Mouse (Mus musculus) neural tube, embryonic 13.5 days (tissue): ENCODE results near the gene Gm5134. TPM values are rescaled to one million over a fixed set of nuclear protein-coding genes. Genes with fewer than 3 reads are reported as not detected.

Experiments
- ATAC-seq: fragments of 200-750 bp; cut with Nextera tagmentation; 2 replicates; pipeline ENCODE4 v1.8.0; 2017; ENCODE audit warnings: low read depth, mild to moderate bottlenecking, moderate TSS enrichment, moderate library complexity
- H3K27ac ChIP-seq: fragments of 300-500 bp; sonication (generic); replicated peaks from 2 replicates; pipeline ENCODE4 v1.5.1; 2015; ENCODE audit warnings: moderate library complexity, mild to moderate bottlenecking, inconsistent platforms
- H3K27me3 ChIP-seq: fragments of 300-500 bp; sonication (generic); 2 replicates; pipeline ENCODE4 v1.6.1; 2015; ENCODE audit warnings: mild to moderate bottlenecking, inconsistent platforms
- H3K36me3 ChIP-seq: fragments of 300-500 bp; sonication (generic); 2 replicates; pipeline ENCODE4 v1.6.1; 2015; ENCODE audit warnings: mild to moderate bottlenecking, inconsistent platforms
- H3K4me1 ChIP-seq: fragments of 300-500 bp; sonication (generic); replicated peaks from 2 replicates; pipeline ENCODE4 v1.6.1; 2015; ENCODE audit warnings: inconsistent platforms
- H3K4me2 ChIP-seq: fragments of 300-500 bp; sonication (generic); 2 replicates; pipeline ENCODE4 v1.6.1; 2015; ENCODE audit warnings: inconsistent platforms, mild to moderate bottlenecking, moderate library complexity
- H3K4me3 ChIP-seq: fragments of 300-500 bp; sonication (generic); 2 replicates; pipeline ENCODE4 v1.5.1; 2015; ENCODE audit warnings: mild to moderate bottlenecking, inconsistent platforms
- H3K9ac ChIP-seq: fragments of 300-500 bp; sonication (generic); 2 replicates; pipeline ENCODE4 v1.6.1; 2015; ENCODE audit warnings: moderate library complexity, mild to moderate bottlenecking, inconsistent platforms
- H3K9me3 ChIP-seq: fragments of 300-500 bp; sonication (generic); 2 replicates; pipeline ENCODE4 v1.6.1; 2016; ENCODE audit warnings: inconsistent platforms
- WGBS: fragments of 180-500 bp; shearing (Covaris S2); methylation state at CpG from one replicate; pipeline ENCODE4 v1.1.7; 2015; 5-methylcytosine and 5-hydroxymethylcytosine counted together
- polyA plus RNA-seq: library from polyadenylated mRNA; unstranded; fragments of >200 nt; fragmentation: Nextera tagmentation; extraction: Ambion mirVana; gene quantifications from 2 replicates; pipeline ENCODE4 v1.2.1, GENCODE M21; 2015

Gene Gm5134
- not detected in 2 replicates for polyA plus RNA-seq

DNA sequence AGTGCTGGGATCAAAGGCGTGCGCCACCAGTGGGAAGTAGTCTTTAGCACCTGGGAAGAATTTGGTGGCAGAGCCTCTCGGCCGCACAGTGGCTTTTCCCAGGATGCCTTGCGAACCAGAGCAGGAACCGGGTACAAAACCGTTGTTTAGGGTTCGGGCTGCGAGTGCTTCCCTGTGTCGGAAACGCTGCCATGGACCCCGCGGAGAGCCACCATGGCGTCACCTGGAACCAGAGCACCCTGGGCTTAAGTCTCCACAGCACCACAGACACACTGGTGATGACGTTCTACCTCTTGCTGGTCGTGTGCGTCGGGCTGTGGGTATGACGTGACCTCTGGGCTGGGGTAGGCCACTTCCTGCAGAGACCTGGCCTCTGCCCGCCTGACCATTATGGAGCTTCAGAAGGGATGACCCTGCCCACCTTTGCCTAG, at the start of gene Gm5134:
Gm5134 (plus strand) TSS at position 134 of the 431 bp plus-strand sequence.
- Histone ChIP-seq H3K4me1 (peaks cover 15% of the 10 kb centered on the region), H3K9ac (no peak within 1 kb of the TSS), H3K9me3 (no peaks in the 10 kb centered on the region), H3K27me3 (peaks cover 22% of the 10 kb centered on the region), H3K4me2 (peak within 1 kb of the TSS; percentile 40), H3K4me3 (peak within 1 kb of the TSS; percentile 7; the same call in 1 of the 2 replicates), H3K36me3 (no peaks in the 10 kb centered on the region), H3K27ac (no peak within 1 kb of the TSS)
- no peak for ATAC-seq
- 33% methylated on average over 20 of the region's 20 CpGs for WGBS

- 94% methylated on average over 4 of the region's 4 CpGs for WGBS
Observed at GRCm38 (mm10) chr10:75906882-75907281, 47.4 kb upstream of the Gm5134 start.

GRCm38 (mm10) chr10:75910698-75911097, 43.6 kb upstream of the Gm5134 start:
- no peaks in the 10 kb centered on the region for H3K27me3 ChIP-seq
- no peak overlapping the region for H3K4me3 ChIP-seq
- H3K9ac ChIP-seq, result no peak overlapping the region
- H3K4me2 ChIP-seq, result no peak overlapping the region
- no peak overlapping the region for H3K27ac ChIP-seq
- no peaks in the 10 kb centered on the region for H3K9me3 ChIP-seq
- H3K4me1 ChIP-seq, result no peaks in the 10 kb centered on the region
- ATAC-seq, result no peak
- H3K36me3 ChIP-seq, result peaks cover 87% of the 10 kb centered on the region
- WGBS, result 88% methylated on average over 2 of the region's 2 CpGs

More at GRCm38 (mm10) chr10:75906882-75907281, 47.4 kb upstream of the Gm5134 start:
- no peak overlapping the region for H3K9ac ChIP-seq
- H3K9me3 ChIP-seq, result no peaks in the 10 kb centered on the region
- no peak overlapping the region for H3K27ac ChIP-seq
- no peak overlapping the region for H3K4me3 ChIP-seq
- no peaks in the 10 kb centered on the region for H3K27me3 ChIP-seq
- peaks cover 93% of the 10 kb centered on the region for H3K36me3 ChIP-seq
- no peak overlapping the region for H3K4me2 ChIP-seq
- ATAC-seq, result no peak
- H3K4me1 ChIP-seq, result no peaks in the 10 kb centered on the region

DNA sequence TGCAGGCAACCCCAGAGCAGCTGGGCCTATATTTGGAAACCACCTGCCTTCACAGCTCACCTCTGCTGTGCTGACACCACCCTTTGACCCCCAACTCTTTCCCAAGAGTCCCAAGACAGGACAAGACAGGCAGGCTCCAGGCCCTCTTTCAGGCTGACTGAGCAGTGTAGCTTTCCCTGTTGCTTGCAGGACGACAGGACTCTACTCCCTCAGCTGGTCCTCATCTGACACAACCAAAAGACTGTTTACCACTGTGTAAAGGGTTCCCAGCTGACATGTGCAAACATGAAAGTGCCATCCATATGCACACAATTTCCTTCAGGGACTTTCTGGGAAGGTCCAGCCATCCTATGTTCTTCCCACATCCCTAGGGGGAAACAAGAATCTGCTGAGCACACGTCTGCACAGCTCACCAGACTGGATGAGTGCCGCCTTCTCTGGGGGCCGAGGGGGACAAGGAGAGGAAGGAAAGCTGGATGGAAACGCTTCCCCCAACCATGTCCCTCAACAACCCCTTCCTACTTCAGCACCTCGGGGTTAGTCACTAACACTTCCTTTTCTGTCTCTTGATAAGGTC, 41.2 kb upstream of the Gm5134 start:
- peaks cover 14% of the 10 kb centered on the region for H3K4me1 ChIP-seq
- H3K27me3 ChIP-seq, result no peaks in the 10 kb centered on the region
- H3K4me2 ChIP-seq, result no peak overlapping the region
- no peak for ATAC-seq
- H3K4me3 ChIP-seq, result no peak overlapping the region
- 71% methylated on average over 6 of the region's 6 CpGs for WGBS
- no peak overlapping the region for H3K27ac ChIP-seq
- H3K9ac ChIP-seq, result no peak overlapping the region
- peaks cover 81% of the 10 kb centered on the region for H3K36me3 ChIP-seq
- no peaks in the 10 kb centered on the region for H3K9me3 ChIP-seq

- no peak overlapping the region for H3K9ac ChIP-seq
- WGBS, result 89% methylated on average over 7 of the region's 7 CpGs
- H3K27ac ChIP-seq, result no peak overlapping the region
- no peaks in the 10 kb centered on the region for H3K9me3 ChIP-seq
- H3K4me1 ChIP-seq, result peaks cover 38% of the 10 kb centered on the region
- H3K4me3 ChIP-seq, result no peak overlapping the region
- no peaks in the 10 kb centered on the region for H3K27me3 ChIP-seq
- peaks cover 62% of the 10 kb centered on the region for H3K36me3 ChIP-seq
- H3K4me2 ChIP-seq, result no peak overlapping the region
- no peak for ATAC-seq
Observed at GRCm38 (mm10) chr10:75915557-75915956, 38.8 kb upstream of the Gm5134 start.

GRCm38 (mm10) chr10:75916840-75917239, 37.5 kb upstream of the Gm5134 start:
- peaks cover 41% of the 10 kb centered on the region for H3K4me1 ChIP-seq

DNA sequence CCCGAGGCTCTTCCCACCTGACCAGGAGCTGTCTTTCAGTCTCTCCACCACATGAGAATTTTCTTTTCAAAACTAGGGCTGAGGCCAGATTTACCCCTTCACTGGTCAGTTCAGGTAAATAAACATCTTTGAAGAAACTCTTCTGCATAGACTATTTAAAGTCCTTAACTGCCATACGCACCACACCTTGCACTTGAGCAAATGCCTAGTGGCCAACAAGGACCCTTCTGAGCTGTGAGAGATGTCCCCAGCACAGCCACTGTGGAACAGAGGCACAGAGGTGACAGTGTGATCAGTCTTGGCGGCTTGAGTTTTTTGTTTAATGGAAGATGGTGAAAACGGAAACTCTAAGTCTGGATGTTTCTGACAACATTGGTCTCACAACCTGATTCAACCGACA, 35.3 kb upstream of the Gm5134 start:
- 84% methylated on average over 5 of the region's 5 CpGs for whole genome bisulfite sequencing
- peaks cover 56% of the 10 kb centered on the region for H3K4me1 ChIP-seq
- peak overlapping the region; percentile 38; the same call in 1 of the 2 replicates for H3K9ac ChIP-seq
- 0 out of 2 replicates have a peak overlapping the region, but pooled peaks have one; percentile 18 for H3K27ac ChIP-seq
- no peaks in the 10 kb centered on the region for H3K27me3 ChIP-seq
- H3K9me3 ChIP-seq, result no peaks in the 10 kb centered on the region
- H3K4me2 ChIP-seq, result peak overlapping the region; percentile 89
- H3K36me3 ChIP-seq, result peaks cover 32% of the 10 kb centered on the region
- no peak overlapping the region; the same call in 1 of the 2 replicates for H3K4me3 ChIP-seq
- no peak for ATAC-seq

More at GRCm38 (mm10) chr10:75916840-75917239, 37.5 kb upstream of the Gm5134 start:
- Histone ChIP-seq H3K36me3 (peaks cover 50% of the 10 kb centered on the region), H3K9me3 (no peaks in the 10 kb centered on the region), H3K9ac (no peak overlapping the region), H3K4me2 (no peak overlapping the region), H3K27me3 (no peaks in the 10 kb centered on the region), H3K27ac (no peak overlapping the region), H3K4me3 (no peak overlapping the region)
- ATAC-seq, result no peak
- 80% methylated on average over 8 of the region's 8 CpGs for WGBS

DNA sequence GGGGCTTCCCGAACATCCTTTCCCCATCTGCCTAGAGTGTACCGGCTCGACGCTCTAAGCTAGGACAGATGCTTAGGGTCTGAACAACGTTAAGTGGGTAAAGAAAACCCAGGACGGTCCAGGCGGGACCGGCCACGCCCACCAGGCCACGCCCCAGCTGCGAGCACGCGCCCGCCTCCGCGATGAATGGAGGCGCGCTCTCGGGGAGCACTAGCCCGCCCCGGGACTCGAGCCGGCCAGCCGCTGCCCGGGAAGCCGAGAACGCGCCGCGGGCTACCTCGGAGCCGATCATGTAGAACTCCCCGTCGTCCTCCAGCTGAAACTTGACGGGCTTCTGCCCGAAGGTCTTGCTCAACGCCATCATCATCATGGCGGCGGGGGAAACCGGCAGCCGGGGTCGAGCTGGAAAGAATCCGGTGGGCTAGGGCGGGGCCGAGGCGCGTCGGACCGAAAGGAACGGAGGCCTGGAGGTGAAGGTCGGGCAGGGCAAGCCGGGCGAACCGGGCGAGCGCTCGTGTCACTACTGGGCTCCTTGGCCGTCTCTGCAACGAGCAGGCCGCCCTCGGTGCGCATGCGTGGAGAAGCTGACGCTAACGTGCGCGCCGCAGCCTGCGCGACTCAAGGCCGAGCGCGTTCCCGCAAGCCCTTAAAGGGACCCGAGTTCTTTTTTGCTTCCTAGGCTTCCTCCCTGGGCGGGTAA, 33.1 kb upstream of the Gm5134 start, which contains the start of gene Smarcb1:
Smarcb1 (minus strand) TSS at position 592 of the 700 bp plus-strand sequence.
- Histone ChIP-seq H3K4me3 (peak within 1 kb of the TSS; percentile 89), H3K9ac (peak within 1 kb of the TSS; percentile 98), H3K4me2 (peak within 1 kb of the TSS; percentile 89), H3K27ac (peak within 1 kb of the TSS; percentile 99), H3K27me3 (no peaks in the 10 kb centered on the region), H3K36me3 (peaks cover 24% of the 10 kb centered on the region), H3K4me1 (peaks cover 56% of the 10 kb centered on the region), H3K9me3 (no peaks in the 10 kb centered on the region)
- WGBS, result under 1% methylated on average over 76 of the region's 76 CpGs
- ATAC-seq, result peak; percentile 92

DNA sequence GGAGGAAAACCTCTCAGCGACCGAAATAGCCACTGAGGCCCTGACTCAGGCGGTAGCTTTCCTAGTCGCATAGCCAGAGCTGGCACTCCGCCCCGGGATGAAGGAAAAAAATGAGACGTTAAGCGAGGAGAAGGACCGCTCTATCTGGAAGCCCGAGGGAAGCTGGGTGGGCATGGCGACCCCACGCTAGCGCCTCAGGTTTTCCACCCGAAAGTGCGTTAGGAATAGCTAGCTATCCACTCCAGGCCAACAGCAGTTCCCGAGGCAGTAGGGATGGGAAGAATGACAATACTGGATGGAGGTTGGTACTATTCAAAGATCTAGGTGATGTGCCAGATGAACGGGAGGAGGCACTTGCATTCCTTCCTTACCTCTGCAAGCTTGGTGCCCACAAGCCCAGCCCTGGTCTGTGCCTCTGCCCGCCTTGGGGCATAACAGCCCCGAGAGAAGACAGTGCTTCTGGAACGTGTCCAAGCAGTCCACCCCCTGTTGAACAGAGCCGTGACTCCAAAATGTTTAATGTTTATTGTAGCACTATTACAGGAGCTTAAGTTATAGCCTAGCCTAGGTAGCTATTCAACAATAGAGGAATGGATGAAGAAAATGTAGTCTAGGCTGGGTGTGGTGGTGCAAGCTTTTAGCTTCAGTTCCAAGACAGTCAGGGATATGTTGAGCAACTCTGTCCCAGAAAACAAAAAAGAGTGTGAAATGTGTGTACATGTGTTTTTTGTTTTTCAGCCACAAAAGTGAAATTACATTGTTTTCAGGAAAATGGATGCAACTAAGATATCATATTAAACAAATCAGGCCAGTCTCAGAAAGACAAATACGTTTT, 32.4 kb upstream of the Gm5134 start:
- peaks cover 53% of the 10 kb centered on the region for H3K4me1 ChIP-seq
- H3K27me3 ChIP-seq, result no peaks in the 10 kb centered on the region
- H3K9ac ChIP-seq, result peak overlapping the region; percentile 98
- H3K4me3 ChIP-seq, result peak overlapping the region; percentile 89
- no peaks in the 10 kb centered on the region for H3K9me3 ChIP-seq
- H3K36me3 ChIP-seq, result peaks cover 25% of the 10 kb centered on the region
- H3K27ac ChIP-seq, result peak overlapping the region; percentile 99
- 4% methylated on average over 22 of the region's 22 CpGs for WGBS
- peak overlapping the region; percentile 89 for H3K4me2 ChIP-seq
- ATAC-seq, result peak; percentile 49

DNA sequence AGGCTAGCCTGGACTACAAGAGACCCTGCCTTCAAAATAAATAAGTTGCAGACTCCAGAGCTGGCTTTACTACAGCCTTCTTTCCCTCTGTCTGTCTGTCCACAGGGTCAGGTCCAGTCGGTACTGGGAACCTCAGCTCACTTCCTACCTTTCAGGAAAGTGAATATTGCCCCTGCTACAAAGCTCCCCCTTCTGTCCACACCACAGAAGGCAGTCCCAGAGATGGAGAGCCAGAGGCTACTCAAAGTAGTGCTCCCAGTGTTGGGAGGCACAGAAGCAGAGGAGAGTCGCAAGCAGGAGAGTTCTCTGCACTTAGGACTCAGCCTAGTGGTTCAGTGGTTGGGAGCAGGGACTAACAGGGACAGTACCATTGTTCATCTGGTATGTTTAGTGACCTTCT, 30.0 kb upstream of the Gm5134 start:
- Histone ChIP-seq H3K27ac (no peak overlapping the region), H3K4me3 (no peak overlapping the region), H3K36me3 (peaks cover 31% of the 10 kb centered on the region; the same call in 1 of the 2 replicates), H3K4me2 (no peak overlapping the region), H3K4me1 (peaks cover 30% of the 10 kb centered on the region), H3K27me3 (no peaks in the 10 kb centered on the region), H3K9me3 (no peaks in the 10 kb centered on the region), H3K9ac (no peak overlapping the region)
- ATAC-seq, result no peak
- 65% methylated on average over 2 of the region's 2 CpGs for WGBS

- 82% methylated on average over 13 of the region's 13 CpGs for WGBS
- H3K27me3 ChIP-seq, result peaks cover 7% of the 10 kb centered on the region
- no peak overlapping the region for H3K4me3 ChIP-seq
- no peaks in the 10 kb centered on the region for H3K9me3 ChIP-seq
- no peak for ATAC-seq
- H3K27ac ChIP-seq, result no peak overlapping the region
- no peak overlapping the region for H3K9ac ChIP-seq
- H3K4me1 ChIP-seq, result peaks cover 28% of the 10 kb centered on the region
- peaks cover 31% of the 10 kb centered on the region; the same call in 1 of the 2 replicates for H3K36me3 ChIP-seq
- no peak overlapping the region for H3K4me2 ChIP-seq
Observed at GRCm38 (mm10) chr10:75926396-75926795, 27.9 kb upstream of the Gm5134 start.
